Mouse (Mus musculus) myocyte (in vitro differentiated cells): Measurements from ENCODE around the gene Gga2. TPM values are rescaled to one million over a fixed set of nuclear protein-coding genes. Genes with fewer than 3 reads are reported as not detected.

Source experiments
- H3K27me3 ChIP-seq: one replicate; pipeline ENCODE4 v1.6.1; 2011; ENCODE audit not compliant: control insufficient read depth, insufficient read depth, insufficient read length
- H3K36me3 ChIP-seq: one replicate; pipeline ENCODE4 v1.6.1; 2011; ENCODE audit not compliant: control insufficient read depth, insufficient read depth
- H3K4me2 ChIP-seq: one replicate; pipeline ENCODE4 v1.6.1; 2011; ENCODE audit warnings: low read depth, control low read depth
- H3K4me3 ChIP-seq: one replicate; pipeline ENCODE4 v1.5.1; 2011; ENCODE audit warnings: mild to moderate bottlenecking, control low read depth, moderate library complexity
- H3K79me2 ChIP-seq: one replicate; pipeline ENCODE4 v1.6.1; 2011; ENCODE audit not compliant: control insufficient read depth, insufficient read depth
- H3ac ChIP-seq: one replicate; pipeline ENCODE4 v1.6.1; 2011; ENCODE audit not compliant: control insufficient read depth, insufficient read length
- CEBPB ChIP-seq: IDR thresholded peaks from 2 replicates; pipeline ENCODE4 v1.6.1; 2011; ENCODE audit warnings: mild to moderate bottlenecking, moderate library complexity; ENCODE audit not compliant: poor library complexity, insufficient read depth, severe bottlenecking
- E2F4 ChIP-seq: IDR thresholded peaks from one replicate; pipeline ENCODE4 v1.6.1; 2011; ENCODE audit warnings: mild to moderate bottlenecking, control low read depth, moderate library complexity; ENCODE audit not compliant: insufficient read depth
- MAX ChIP-seq: IDR thresholded peaks from one replicate; pipeline ENCODE4 v1.6.1; 2011; ENCODE audit warnings: low read depth, mild to moderate bottlenecking, control low read depth
- MYOD1 ChIP-seq, 3 experiments: IDR thresholded peaks; one replicate each; pipeline ENCODE4 v1.6.1; 2011; ENCODE audit warnings: control low read depth in 2 of 3, low read depth in 2 of 3, mild to moderate bottlenecking in 2 of 3, moderate library complexity in 1 of 3; ENCODE audit not compliant: insufficient read length in 2 of 3, control insufficient read depth in 1 of 3
- MYOG ChIP-seq, 3 experiments: IDR thresholded peaks; one replicate each; pipeline ENCODE4 v1.6.1; 2011; ENCODE audit warnings: control low read depth in 2 of 3, low read depth in 2 of 3, mild to moderate bottlenecking in 2 of 3; ENCODE audit not compliant: insufficient read length in 2 of 3, control insufficient read depth in 1 of 3, insufficient read depth in 1 of 3
- POLR2A ChIP-seq: IDR thresholded peaks from one replicate; pipeline ENCODE4 v1.6.1; 2011; ENCODE audit warnings: low read depth, mild to moderate bottlenecking, control low read depth, moderate library complexity; ENCODE audit not compliant: insufficient read length
- POLR2AphosphoS2 ChIP-seq: IDR thresholded peaks from one replicate; pipeline ENCODE4 v1.6.1; 2011; ENCODE audit warnings: low read depth, control low read depth; ENCODE audit not compliant: insufficient read length
- REST ChIP-seq: IDR thresholded peaks from one replicate; pipeline ENCODE4 v1.6.1; 2011; ENCODE audit warnings: mild to moderate bottlenecking, control low read depth, moderate library complexity; ENCODE audit not compliant: insufficient read depth, insufficient read length
- SRF ChIP-seq: IDR thresholded peaks from one replicate; pipeline ENCODE4 v1.6.1; 2011; ENCODE audit warnings: low read depth; ENCODE audit not compliant: control insufficient read depth, insufficient read length
- TCF12 ChIP-seq: IDR thresholded peaks from one replicate; pipeline ENCODE4 v1.6.1; 2011; ENCODE audit warnings: mild to moderate bottlenecking, control low read depth; ENCODE audit not compliant: poor library complexity, insufficient read depth, severe bottlenecking
- TCF3 ChIP-seq: IDR thresholded peaks from one replicate; pipeline ENCODE4 v1.6.1; 2011; ENCODE audit warnings: low read depth, control low read depth; ENCODE audit not compliant: insufficient read length
- USF1 ChIP-seq: IDR thresholded peaks from one replicate; pipeline ENCODE4 v1.6.1; 2011; ENCODE audit warnings: low read depth, mild to moderate bottlenecking, control low read depth, moderate library complexity
- polyA plus RNA-seq: library from polyadenylated mRNA; unstranded; fragments of >200 nt; fragmentation: generic; extraction: Trizol; gene quantifications from one replicate; pipeline ENCODE4 v1.2.1, GENCODE M21; 2012; ENCODE audit warnings: missing spikeins

Gene Gga2
- polyA plus RNA-seq, 1 experiment: 63.9 TPM

- H3K4me3 ChIP-seq: no peak overlapping the region
- H3K79me2 ChIP-seq: no peaks in the 10 kb centered on the region
- H3K27me3 ChIP-seq: no peaks in the 10 kb centered on the region
- no peak overlapping the region for H3ac ChIP-seq
- TF ChIP-seq MYOD1 (IDR thresholded peaks at IDR 0.05; ENCODE audit: control insufficient read depth in 1 of 3, insufficient read length in 2 of 3, low read depth in 2 of 3) (no peak), POLR2AphosphoS2 (no peak), MYOG (IDR thresholded peaks at IDR 0.05; ENCODE audit: control insufficient read depth in 1 of 3, insufficient read depth in 1 of 3, insufficient read length in 2 of 3, low read depth in 2 of 3) (no peak), TCF12 (no peak), SRF (no peak), POLR2A (no peak), USF1 (no peak), CEBPB (no peak), TCF3 (no peak), E2F4 (no peak), REST (no peak), MAX (no peak)
- H3K36me3 ChIP-seq: peaks cover 8% of the 10 kb centered on the region
- H3K4me2 ChIP-seq: no peak overlapping the region
Measured at GRCm38 (mm10) chr7:121961913-121962570, 59.0 kb downstream of the Gga2 start.

- no peaks in the 10 kb centered on the region for H3K27me3 ChIP-seq
- H3ac ChIP-seq: no peak overlapping the region
- no peak for TF ChIP-seq USF1
- TF ChIP-seq MAX: no peak
- TF ChIP-seq TCF3: no peak
- TF ChIP-seq MYOG (IDR thresholded peaks at IDR 0.05; ENCODE audit: control insufficient read depth in 1 of 3, insufficient read depth in 1 of 3, insufficient read length in 2 of 3, low read depth in 2 of 3): no peak
- no peak for TF ChIP-seq E2F4
- no peak for TF ChIP-seq MYOD1 (IDR thresholded peaks at IDR 0.05; ENCODE audit: control insufficient read depth in 1 of 3, insufficient read length in 2 of 3, low read depth in 2 of 3)
- TF ChIP-seq REST: no peak
- no peak for TF ChIP-seq SRF
- peaks cover 12% of the 10 kb centered on the region for H3K36me3 ChIP-seq
- H3K4me3 ChIP-seq: no peak overlapping the region
- no peaks in the 10 kb centered on the region for H3K79me2 ChIP-seq
- H3K4me2 ChIP-seq: no peak overlapping the region
Measured at GRCm38 (mm10) chr7:121955802-121956201, 65.2 kb downstream of the Gga2 start.

- H3K27me3 ChIP-seq: no peaks in the 10 kb centered on the region
- no peak overlapping the region for H3K4me2 ChIP-seq
- peaks cover 12% of the 10 kb centered on the region for H3K36me3 ChIP-seq
- no peak overlapping the region for H3ac ChIP-seq
- H3K79me2 ChIP-seq: no peaks in the 10 kb centered on the region
- H3K4me3 ChIP-seq: no peak overlapping the region
- TF ChIP-seq MYOD1 (IDR thresholded peaks at IDR 0.05; ENCODE audit: control insufficient read depth in 1 of 3, insufficient read length in 2 of 3, low read depth in 2 of 3) (peak; percentile 29 to 99 (median 97)), POLR2AphosphoS2 (no peak)
Measured at GRCm38 (mm10) chr7:121954891-121955669, 65.9 kb downstream of the Gga2 start.

DNA sequence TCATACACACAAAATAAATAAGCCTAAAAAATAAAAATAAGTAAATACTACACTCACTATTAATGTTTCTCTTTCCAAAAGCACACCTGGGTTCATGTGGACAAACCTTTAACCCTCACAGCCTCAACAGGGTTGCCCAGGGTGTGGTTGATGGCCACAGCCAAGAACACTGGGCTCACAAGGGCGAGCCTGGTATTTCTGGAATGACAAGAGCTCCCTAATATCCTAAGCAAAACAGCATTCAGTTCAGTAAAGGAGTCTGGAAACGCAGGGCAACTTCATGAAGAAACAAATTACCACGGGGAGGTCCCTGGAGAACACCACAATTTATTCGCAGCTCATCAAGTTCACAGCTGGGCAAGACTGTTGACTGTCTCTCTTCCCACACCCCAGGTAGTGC, 73.5 kb downstream of the Gga2 start:
- TF ChIP-seq REST: no peak
- TF ChIP-seq MYOD1 (IDR thresholded peaks at IDR 0.05; ENCODE audit: control insufficient read depth in 1 of 3, insufficient read length in 2 of 3, low read depth in 2 of 3): no peak
- TF ChIP-seq E2F4: no peak
- no peak for TF ChIP-seq SRF
- no peak for TF ChIP-seq POLR2A
- no peak for TF ChIP-seq USF1
- TF ChIP-seq TCF3: no peak
- no peak for TF ChIP-seq TCF12
- TF ChIP-seq CEBPB: no peak
- TF ChIP-seq MYOG (IDR thresholded peaks at IDR 0.05; ENCODE audit: control insufficient read depth in 1 of 3, insufficient read depth in 1 of 3, insufficient read length in 2 of 3, low read depth in 2 of 3): no peak
- TF ChIP-seq POLR2AphosphoS2: no peak
- no peak for TF ChIP-seq MAX
- no peaks in the 10 kb centered on the region for H3K79me2 ChIP-seq
- no peaks in the 10 kb centered on the region for H3K27me3 ChIP-seq
- H3ac ChIP-seq: no peak overlapping the region
- H3K4me2 ChIP-seq: no peak overlapping the region
- H3K36me3 ChIP-seq: no peaks in the 10 kb centered on the region
- no peak overlapping the region for H3K4me3 ChIP-seq

GRCm38 (mm10) chr7:121946196-121946595, 74.8 kb downstream of the Gga2 start:
- Histone ChIP-seq H3K27me3 (no peaks in the 10 kb centered on the region), H3ac (no peak overlapping the region), H3K4me2 (no peak overlapping the region), H3K36me3 (no peaks in the 10 kb centered on the region), H3K79me2 (no peaks in the 10 kb centered on the region), H3K4me3 (no peak overlapping the region)
- TF ChIP-seq POLR2A (no peak), TCF3 (no peak), MYOG (IDR thresholded peaks at IDR 0.05; ENCODE audit: control insufficient read depth in 1 of 3, insufficient read depth in 1 of 3, insufficient read length in 2 of 3, low read depth in 2 of 3) (no peak), TCF12 (no peak)
